Mouse (Mus musculus) G1E (cell line): ENCODE measurements around the gene Atp2a3. TPM values are rescaled to one million over a fixed set of nuclear protein-coding genes. Genes with fewer than 3 reads are reported as not detected.

Experiments used
- ATAC-seq: 2 replicates; pipeline ENCODE4 v1.8.0; 2016; ENCODE audit warnings: mild to moderate bottlenecking; ENCODE audit not compliant: insufficient number of reproducible peaks, poor library complexity, low FRiP score, severe bottlenecking; ENCODE audit errors: extremely low read depth
- DNase-seq: peaks from one replicate; pipeline ENCODE4 v3.0.0; 2012; ENCODE audit warnings: low spot score
- H3K27me3 ChIP-seq: 2 replicates; pipeline ENCODE4 v1.6.1; 2012; ENCODE audit warnings: mild to moderate bottlenecking, low read length, inconsistent platforms; ENCODE audit not compliant: insufficient read depth
- H3K36me3 ChIP-seq: replicated peaks from 2 replicates; pipeline ENCODE3; 2012; ENCODE audit warnings: mild to moderate bottlenecking, inconsistent platforms
- H3K4me1 ChIP-seq: 2 replicates; pipeline ENCODE4 v1.6.1; 2012; ENCODE audit warnings: low read depth, low read length, inconsistent platforms, mixed read lengths; ENCODE audit not compliant: insufficient read depth
- H3K4me3 ChIP-seq: 2 replicates; pipeline ENCODE4 v1.5.1; 2012; ENCODE audit warnings: low read depth, mild to moderate bottlenecking, inconsistent platforms, low read length, moderate library complexity, mixed read lengths
- H3K9me3 ChIP-seq: replicated peaks from 2 replicates; pipeline ENCODE4 v1.6.1; 2012; ENCODE audit warnings: inconsistent platforms
- CTCF ChIP-seq: IDR thresholded peaks from 2 replicates; pipeline ENCODE4 v1.5.1; 2012; ENCODE audit warnings: low read depth, low read length, inconsistent platforms, mixed read lengths
- GATA1 ChIP-seq: IDR thresholded peaks from 2 replicates; pipeline ENCODE4 v1.6.1; 2012; ENCODE audit warnings: borderline replicate concordance, low read length, inconsistent platforms, mixed read lengths
- GATA2 ChIP-seq: IDR thresholded peaks from 2 replicates; pipeline ENCODE4 v1.6.1; 2012; ENCODE audit warnings: low read depth, low read length, inconsistent platforms, borderline replicate concordance
- POLR2AphosphoS5 ChIP-seq: IDR thresholded peaks from 2 replicates; pipeline ENCODE4 v1.6.1; 2012; ENCODE audit warnings: low read depth, low read length, inconsistent platforms; ENCODE audit not compliant: insufficient replicate concordance
- TAL1 ChIP-seq: conservative IDR thresholded peaks from 2 replicates; pipeline ENCODE4 v1.6.1; 2012; ENCODE audit warnings: low read depth, low read length, inconsistent platforms, mixed read lengths
- polyA plus RNA-seq: library from polyadenylated mRNA; stranded (reverse); fragments of >175 nt; gene quantifications from 2 replicates; pipeline ENCODE4 v1.2.3, GENCODE M21; 2012
- total RNA-seq, 2 experiments: library from RNA; stranded (forward) in 1 of 2; stranded (reverse) in 1 of 2; fragments of 200-1000 nt in 1 of 2; fragments of >200 nt in 1 of 2; fragmentation: Nextera tagmentation in 1 of 2; gene quantifications; 2 replicates each; pipeline ENCODE4 v1.2.3; 2014 to 2017

Atp2a3 gene
- total RNA-seq (2014; fragmentation: Nextera tagmentation) (56.9 and 63.9 TPM in 2 replicates), total RNA-seq (2017) (79.9 and 101 TPM in 2 replicates), polyA plus RNA-seq (79.0 and 95.8 TPM in 2 replicates)

- Histone ChIP-seq H3K4me3 (peak within 1 kb of the TSS; percentile 73), H3K27me3 (peaks cover 48% of the 10 kb centered on the region), H3K36me3 (peaks cover 17% of the 10 kb centered on the region), H3K4me1 (peaks cover 63% of the 10 kb centered on the region), H3K9me3 (no peaks in the 10 kb centered on the region)
- DNase-seq = peak; percentile 77
- peak; percentile 46 for ATAC-seq
- TF ChIP-seq TAL1 (no peak), GATA2 (no peak), GATA1 (no peak), POLR2AphosphoS5 (no peak), CTCF (no peak)
These were observed at the start of gene Atp2a3 for GRCm38 (mm10) chr11:72961072-72961980. Gene Atp2a3 (plus strand): TSS chr11:72961169.

DNA sequence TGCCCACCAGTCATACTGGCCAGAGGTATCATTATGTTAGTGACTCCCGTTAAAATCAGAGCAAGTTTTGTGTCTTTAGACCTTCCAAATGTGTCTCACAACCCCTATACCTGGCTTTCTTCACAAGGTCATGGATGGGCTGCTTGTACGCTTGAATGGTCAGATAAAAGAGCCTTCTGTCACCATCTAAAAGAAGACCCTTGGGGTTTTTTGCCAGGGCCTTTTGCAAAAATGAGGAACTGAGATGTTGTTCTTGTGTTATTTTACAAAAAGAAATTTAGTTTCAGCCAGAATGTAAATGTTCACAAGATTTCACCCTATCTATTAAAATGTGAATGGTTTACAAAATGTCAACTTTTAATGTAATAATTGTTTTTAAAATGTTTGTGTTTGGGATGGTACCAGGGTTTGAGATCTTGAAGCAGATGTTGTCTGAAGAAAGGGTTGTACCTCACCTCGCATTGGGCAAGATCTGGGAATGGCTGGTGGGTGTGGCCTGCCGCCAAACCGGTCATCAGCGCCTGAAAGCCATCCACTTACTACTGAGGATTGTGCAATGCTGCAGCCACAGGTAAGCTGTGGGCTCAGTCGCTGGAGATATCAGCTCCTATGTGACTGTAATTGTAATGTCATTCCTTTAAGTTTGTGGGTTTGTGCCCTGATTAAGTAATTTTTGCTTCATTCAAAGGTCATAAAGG is 43.5 kb upstream of the Atp2a3 start:
- peaks cover 93% of the 10 kb centered on the region for H3K36me3 ChIP-seq
- DNase-seq (no peak), ATAC-seq (no peak)
- no peaks in the 10 kb centered on the region for H3K27me3 ChIP-seq
- H3K4me1 ChIP-seq = no peaks in the 10 kb centered on the region
- H3K4me3 ChIP-seq = no peak overlapping the region
- TF ChIP-seq CTCF (no peak), GATA1 (no peak), TAL1 (no peak), GATA2 (no peak), POLR2AphosphoS5 (no peak)
- H3K9me3 ChIP-seq = no peaks in the 10 kb centered on the region

- no peak for DNase-seq
- Histone ChIP-seq H3K36me3 (peaks cover 82% of the 10 kb centered on the region), H3K4me1 (peaks cover 29% of the 10 kb centered on the region), H3K27me3 (no peaks in the 10 kb centered on the region), H3K9me3 (no peaks in the 10 kb centered on the region), H3K4me3 (no peak overlapping the region)
- no peak for TF ChIP-seq GATA1
- no peak for TF ChIP-seq CTCF
- TF ChIP-seq GATA2 = no peak
- no peak for TF ChIP-seq TAL1
- TF ChIP-seq POLR2AphosphoS5 = no peak
- ATAC-seq = no peak
These were observed 37.9 kb upstream of the Atp2a3 start for GRCm38 (mm10) chr11:72923116-72923515.

DNA sequence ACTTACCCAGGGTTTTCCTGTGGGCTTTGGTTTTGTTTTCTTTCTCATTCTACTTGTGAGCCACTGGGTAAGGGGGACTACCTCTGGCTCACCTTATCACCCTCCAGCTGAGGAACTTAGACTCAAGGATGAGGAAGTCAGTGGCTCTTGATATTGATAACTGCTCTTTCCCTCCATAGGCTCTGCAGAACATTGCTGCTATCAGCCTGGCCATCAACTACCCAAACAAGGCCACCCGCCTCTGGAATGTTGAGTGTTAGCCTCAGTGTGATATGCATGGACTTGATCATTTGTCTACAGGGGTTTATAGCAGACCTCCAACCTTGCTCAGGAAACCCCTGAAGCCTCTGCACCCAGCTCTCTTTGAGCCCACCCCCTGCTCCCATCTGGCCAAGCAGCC is 36.5 kb upstream of the Atp2a3 start:
- DNase-seq (no peak), ATAC-seq (peak; percentile 55)
- Histone ChIP-seq H3K27me3 (no peaks in the 10 kb centered on the region), H3K4me1 (peaks cover 29% of the 10 kb centered on the region), H3K36me3 (peaks cover 75% of the 10 kb centered on the region), H3K4me3 (no peak overlapping the region), H3K9me3 (no peaks in the 10 kb centered on the region)
- TF ChIP-seq GATA2 (no peak), POLR2AphosphoS5 (no peak), TAL1 (no peak), GATA1 (no peak), CTCF (no peak)

DNA sequence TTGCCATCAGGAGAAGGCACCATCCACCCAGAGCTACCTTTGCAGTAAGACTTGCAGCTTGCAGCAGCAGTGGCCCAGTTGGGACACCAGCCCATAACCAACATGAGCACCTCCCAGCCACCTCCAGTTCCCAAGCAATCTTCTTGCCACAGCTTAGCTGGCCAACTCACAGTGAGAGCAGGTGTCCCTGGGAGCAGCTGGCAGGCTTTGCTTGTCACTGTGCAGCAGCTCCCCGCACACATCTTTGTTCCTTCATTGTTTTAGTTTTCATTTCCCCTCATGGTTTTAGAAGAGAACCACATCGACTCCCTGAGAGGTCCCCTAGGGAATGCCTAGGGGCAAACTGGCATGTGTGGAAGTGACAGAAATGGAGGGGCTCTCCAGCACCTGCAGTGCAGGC is 35.9 kb upstream of the Atp2a3 start:
- no peaks in the 10 kb centered on the region for H3K9me3 ChIP-seq
- no peaks in the 10 kb centered on the region for H3K27me3 ChIP-seq
- no peak for TF ChIP-seq GATA2
- no peak for DNase-seq
- peaks cover 29% of the 10 kb centered on the region for H3K4me1 ChIP-seq
- ATAC-seq = no peak
- no peak overlapping the region for H3K4me3 ChIP-seq
- peaks cover 70% of the 10 kb centered on the region for H3K36me3 ChIP-seq

- H3K4me3 ChIP-seq = no peak overlapping the region
- no peaks in the 10 kb centered on the region for H3K27me3 ChIP-seq
- DNase-seq = peak; percentile 38
- TF ChIP-seq CTCF = peak; percentile 93
- TF ChIP-seq GATA2 = no peak
- ATAC-seq = no peak; the same call in 1 of the 2 replicates
- H3K36me3 ChIP-seq = peaks cover 59% of the 10 kb centered on the region
- H3K9me3 ChIP-seq = no peaks in the 10 kb centered on the region
- peaks cover 29% of the 10 kb centered on the region for H3K4me1 ChIP-seq
These were observed 34.6 kb upstream of the Atp2a3 start for GRCm38 (mm10) chr11:72926226-72926890.
